Mouse (Mus musculus) hindbrain, postnatal 0 days (tissue): ENCODE data around the gene Mest. TPM values are rescaled to one million over a fixed set of nuclear protein-coding genes. Genes with fewer than 3 reads are reported as not detected.
A peak's percentile ranks its signal among the peaks of the same experiment; 100 is the strongest.

Source experiments
- ATAC-seq: fragments of 200-750 bp; cut with Nextera tagmentation; 2 replicates; pipeline ENCODE4 v1.8.0; 2017; ENCODE audit warnings: mild to moderate bottlenecking, moderate TSS enrichment, moderate library complexity
- DNase-seq: peaks from one replicate; pipeline ENCODE4 v3.0.0-alpha.2; 2015; ENCODE audit warnings: low spot score
- H3K27ac ChIP-seq: fragments of 300-500 bp; sonication (generic); 2 replicates; pipeline ENCODE4 v1.5.1; 2014; ENCODE audit warnings: mild to moderate bottlenecking
- H3K27me3 ChIP-seq: fragments of 300-500 bp; sonication (generic); 2 replicates; pipeline ENCODE4 v1.6.1; 2014; ENCODE audit warnings: low read length, mixed read lengths; ENCODE audit not compliant: insufficient read depth
- H3K36me3 ChIP-seq: fragments of 300-500 bp; sonication (generic); 2 replicates; pipeline ENCODE4 v1.6.1; 2014; ENCODE audit warnings: low read length, mixed read lengths; ENCODE audit not compliant: insufficient read depth
- H3K4me1 ChIP-seq: fragments of 300-500 bp; sonication (generic); 2 replicates; pipeline ENCODE4 v1.6.1; 2014; ENCODE audit warnings: antibody characterized with exemption, low read length, mixed read lengths; ENCODE audit not compliant: insufficient read depth
- H3K4me2 ChIP-seq: fragments of 300-500 bp; sonication (generic); 2 replicates; pipeline ENCODE4 v1.6.1; 2014; ENCODE audit warnings: low read depth, mild to moderate bottlenecking, low read length, moderate library complexity, mixed read lengths
- H3K4me3 ChIP-seq: fragments of 300-500 bp; sonication (generic); 2 replicates; pipeline ENCODE4 v1.5.1; 2014; ENCODE audit warnings: low read length
- H3K9ac ChIP-seq: fragments of 300-500 bp; sonication (generic); replicated peaks from 2 replicates; pipeline ENCODE4 v1.6.1; 2014; ENCODE audit warnings: mild to moderate bottlenecking, low read length, moderate library complexity, mixed read lengths
- H3K9me3 ChIP-seq: fragments of 300-500 bp; sonication (generic); 2 replicates; pipeline ENCODE4 v1.6.1; 2016; ENCODE audit warnings: low read length, mixed read lengths
- CTCF ChIP-seq: IDR thresholded peaks from 2 replicates; pipeline ENCODE4 v1.5.1; 2016; ENCODE audit warnings: antibody characterized with exemption, control low read depth, low read depth
- WGBS: fragments of 180-500 bp; shearing (Covaris S2); extraction: QIAGEN DNeasy Blood & Tissue Kit; methylation state at CpG from one replicate; pipeline ENCODE4 v1.1.7; 2014; 5-methylcytosine and 5-hydroxymethylcytosine counted together
- polyA plus RNA-seq: library from polyadenylated mRNA; unstranded; fragments of >200 nt; fragmentation: Nextera tagmentation; extraction: Ambion mirVana; gene quantifications from 2 replicates; pipeline ENCODE4 v1.2.1, GENCODE M21; 2015
- total RNA-seq: library from RNA; depleted of rRNA; stranded (reverse); fragments of >200 nt; gene quantifications from 2 replicates; pipeline ENCODE4 v1.2.3, GENCODE M21; 2014

Mest gene
- total and polyA plus RNA-seq, 2 experiments from 2014 or later: 154 to 237 TPM

DNA sequence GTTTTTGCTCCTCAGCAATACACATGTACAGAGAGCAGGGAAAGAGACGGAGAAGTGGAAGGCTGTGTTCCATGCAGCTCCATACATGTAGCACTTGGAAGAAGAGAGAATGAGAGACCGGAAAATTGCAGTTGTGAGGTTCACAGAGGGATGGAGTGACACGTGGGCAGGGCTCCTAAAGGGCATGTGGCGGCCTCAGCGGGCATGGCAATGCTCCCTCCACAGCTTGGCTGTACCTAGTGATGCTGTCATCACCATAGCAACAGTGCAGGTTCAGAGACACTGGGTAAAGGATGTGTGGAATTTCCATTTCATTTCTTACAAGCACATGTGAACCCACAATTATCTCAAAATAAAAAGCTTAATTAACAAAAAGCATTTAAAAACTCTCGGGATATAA, 44.9 kb upstream of the Mest start:
- TF ChIP-seq CTCF: no peak
- no peak overlapping the region for H3K9ac ChIP-seq
- no peaks in the 10 kb centered on the region for H3K36me3 ChIP-seq
- peaks cover 28% of the 10 kb centered on the region for H3K4me1 ChIP-seq
- H3K4me3 ChIP-seq: no peak overlapping the region
- H3K27ac ChIP-seq: peak overlapping the region; percentile 67
- peak; percentile 82 for ATAC-seq
- no peak overlapping the region for H3K4me2 ChIP-seq
- peak; percentile 74 for DNase-seq
- 26% methylated on average over 6 of the region's 6 CpGs for WGBS
- H3K27me3 ChIP-seq: no peaks in the 10 kb centered on the region
- no peaks in the 10 kb centered on the region for H3K9me3 ChIP-seq

DNA sequence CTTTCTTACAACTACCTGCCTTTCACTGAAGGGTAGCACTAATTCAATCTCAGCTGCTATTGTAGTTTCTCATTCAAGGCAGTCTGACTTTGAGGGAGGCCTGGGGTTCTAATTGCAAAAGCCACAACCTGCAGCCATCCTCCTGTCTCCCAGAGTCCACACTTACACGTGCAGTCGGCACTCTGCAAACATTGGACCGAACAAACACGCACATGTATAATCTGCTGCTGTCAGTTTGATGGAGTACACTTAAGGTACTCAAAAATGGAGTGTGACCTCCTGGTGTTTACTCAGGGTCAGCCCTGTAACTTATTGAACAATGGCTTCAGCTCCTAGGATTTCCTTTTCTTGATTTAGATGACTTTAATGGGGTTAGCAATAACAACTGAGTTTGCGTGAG, 43.8 kb upstream of the Mest start:
- WGBS: 64% methylated on average over 5 of the region's 5 CpGs
- Histone ChIP-seq H3K4me2 (no peak overlapping the region), H3K4me3 (no peak overlapping the region), H3K36me3 (no peaks in the 10 kb centered on the region), H3K9me3 (no peaks in the 10 kb centered on the region), H3K4me1 (peaks cover 21% of the 10 kb centered on the region), H3K27me3 (no peaks in the 10 kb centered on the region), H3K27ac (no peak overlapping the region), H3K9ac (no peak overlapping the region)
- TF ChIP-seq CTCF: no peak
- DNase-seq: no peak
- no peak for ATAC-seq

DNA sequence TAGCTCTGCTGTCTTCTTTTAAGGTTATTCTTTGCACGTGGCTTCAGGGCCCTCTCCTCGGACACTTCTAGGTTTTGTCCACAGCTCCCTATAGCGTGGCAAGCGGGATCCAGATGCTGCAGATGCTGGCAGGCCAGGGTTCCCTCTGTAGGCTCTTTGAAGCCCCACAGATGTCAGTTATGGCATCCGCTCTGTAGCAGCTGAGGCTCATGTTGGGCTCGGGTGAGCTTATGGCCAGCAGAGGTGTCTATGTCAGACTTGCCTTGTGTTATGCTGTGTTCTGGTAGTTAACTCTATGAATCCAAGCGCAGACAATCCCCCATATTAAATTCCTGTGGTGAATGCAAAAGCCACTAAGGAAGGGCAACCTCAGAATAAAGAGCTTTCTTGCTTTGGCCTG, 42.9 kb upstream of the Mest start:
- 83% methylated on average over 7 of the region's 7 CpGs for WGBS
- TF ChIP-seq CTCF: no peak
- Histone ChIP-seq H3K36me3 (no peaks in the 10 kb centered on the region), H3K4me3 (no peak overlapping the region), H3K9ac (no peak overlapping the region), H3K27me3 (no peaks in the 10 kb centered on the region), H3K9me3 (no peaks in the 10 kb centered on the region), H3K4me1 (peaks cover 13% of the 10 kb centered on the region), H3K27ac (no peak overlapping the region), H3K4me2 (no peak overlapping the region)
- no peak for DNase-seq
- ATAC-seq: no peak

DNA sequence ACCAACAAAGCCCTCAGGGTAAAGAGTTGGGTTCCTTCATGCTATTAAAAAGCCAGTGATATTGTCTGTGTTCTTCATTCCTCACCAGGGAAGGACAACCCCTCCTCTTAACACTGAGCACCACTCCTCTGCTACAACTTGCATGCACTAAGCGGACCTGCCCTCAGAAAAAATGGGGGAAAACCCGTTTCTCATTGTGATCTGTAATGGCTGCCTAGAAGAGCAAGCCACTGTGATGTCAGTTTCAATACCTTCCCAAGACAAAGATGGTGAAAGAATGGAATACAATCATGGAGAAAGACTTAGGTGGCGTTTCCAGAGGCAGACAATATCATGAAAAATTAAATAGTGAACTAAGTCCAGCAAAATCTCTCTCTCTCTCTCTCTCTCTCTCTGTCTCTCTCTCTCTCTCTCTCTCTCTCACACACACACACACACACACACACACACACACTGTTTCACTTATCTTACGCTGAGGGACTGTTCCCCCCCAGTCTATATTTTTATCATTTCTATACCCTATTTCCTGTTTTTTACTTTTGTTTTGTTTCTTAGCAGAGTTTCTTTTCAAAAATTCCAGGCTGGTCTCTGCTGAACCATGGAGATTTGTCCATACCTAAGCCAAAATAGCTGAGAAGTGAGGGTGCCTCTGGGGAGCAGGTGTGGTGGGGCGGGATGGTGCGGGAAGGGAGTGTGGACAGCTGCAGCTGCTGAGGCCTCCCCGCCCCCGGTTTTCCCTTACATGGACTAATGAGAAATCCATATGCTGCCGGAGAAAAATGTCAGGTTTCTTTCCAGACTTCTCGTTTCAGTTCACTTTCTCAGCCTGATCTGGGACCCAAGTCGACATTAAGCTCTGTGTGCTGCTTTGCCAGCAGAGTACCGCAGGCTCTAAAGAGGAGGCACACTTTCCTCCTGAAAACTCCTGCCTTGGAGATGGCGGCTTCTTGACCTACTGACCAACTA, 41.1 kb upstream of the Mest start:
- no peak overlapping the region for H3K4me2 ChIP-seq

DNA sequence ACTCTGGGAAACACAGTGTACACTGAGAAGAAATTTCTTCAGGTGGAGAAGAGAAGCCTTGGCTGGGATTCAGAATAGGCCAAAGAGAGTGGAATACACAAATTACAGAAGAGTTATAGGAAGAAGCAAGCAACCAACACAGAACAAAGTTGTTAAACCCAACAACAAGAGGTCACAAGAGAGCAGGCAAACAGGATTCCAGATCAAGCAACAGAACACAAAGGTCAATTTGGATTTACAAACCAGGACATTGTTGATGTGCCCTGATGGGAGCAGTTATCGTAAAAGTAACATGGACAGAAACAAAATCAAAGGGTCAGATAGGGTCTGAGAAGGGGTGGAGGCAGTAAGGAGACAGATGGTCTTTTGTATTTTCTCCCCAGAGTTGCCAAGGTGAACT, 38.8 kb upstream of the Mest start:
- Histone ChIP-seq H3K4me3 (no peak overlapping the region), H3K27me3 (no peaks in the 10 kb centered on the region), H3K9ac (no peak overlapping the region), H3K27ac (no peak overlapping the region), H3K9me3 (no peaks in the 10 kb centered on the region), H3K4me2 (no peak overlapping the region), H3K36me3 (no peaks in the 10 kb centered on the region), H3K4me1 (no peaks in the 10 kb centered on the region)
- TF ChIP-seq CTCF: no peak
- no peak for ATAC-seq
- DNase-seq: no peak
- WGBS: 90% methylated on average over 1 of the region's 1 CpGs

More for the DNA sequence above, 41.1 kb upstream of the Mest start:
- 50% methylated on average over 13 of the region's 13 CpGs for WGBS
- H3K36me3 ChIP-seq: no peaks in the 10 kb centered on the region
- H3K9ac ChIP-seq: no peak overlapping the region
- H3K4me3 ChIP-seq: no peak overlapping the region
- no peaks in the 10 kb centered on the region for H3K27me3 ChIP-seq
- no peak for TF ChIP-seq CTCF
- ATAC-seq (no peak), DNase-seq (no peak)
- H3K9me3 ChIP-seq: no peaks in the 10 kb centered on the region
- peaks cover 8% of the 10 kb centered on the region for H3K4me1 ChIP-seq
- 0 out of 2 replicates have a peak overlapping the region, but pooled peaks have one; percentile 29 for H3K27ac ChIP-seq

DNA sequence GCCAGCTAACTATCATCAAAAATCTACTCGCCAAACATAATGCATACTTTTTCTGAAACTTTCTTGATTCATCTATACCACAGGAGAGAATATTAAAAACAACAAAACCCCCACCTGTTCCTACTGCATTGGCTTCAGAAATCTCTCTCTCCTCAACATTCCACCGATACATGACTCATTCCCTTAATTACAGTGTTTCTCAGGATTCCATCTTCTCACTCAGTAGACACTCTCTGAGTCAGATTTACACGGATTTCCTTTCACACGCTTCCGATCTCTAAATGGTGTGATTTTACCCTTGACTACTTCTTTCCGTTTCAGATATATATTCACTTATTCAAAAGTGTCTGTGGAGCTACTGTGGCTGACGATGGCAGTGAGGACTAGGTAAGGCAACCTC, 36.1 kb upstream of the Mest start:
- Histone ChIP-seq H3K27ac (no peak overlapping the region), H3K9ac (no peak overlapping the region), H3K4me1 (no peaks in the 10 kb centered on the region), H3K9me3 (no peaks in the 10 kb centered on the region), H3K36me3 (no peaks in the 10 kb centered on the region), H3K4me2 (no peak overlapping the region), H3K4me3 (no peak overlapping the region), H3K27me3 (no peaks in the 10 kb centered on the region)
- 93% methylated on average over 7 of the region's 7 CpGs for WGBS
- DNase-seq: no peak
- TF ChIP-seq CTCF: no peak
- no peak for ATAC-seq

DNA sequence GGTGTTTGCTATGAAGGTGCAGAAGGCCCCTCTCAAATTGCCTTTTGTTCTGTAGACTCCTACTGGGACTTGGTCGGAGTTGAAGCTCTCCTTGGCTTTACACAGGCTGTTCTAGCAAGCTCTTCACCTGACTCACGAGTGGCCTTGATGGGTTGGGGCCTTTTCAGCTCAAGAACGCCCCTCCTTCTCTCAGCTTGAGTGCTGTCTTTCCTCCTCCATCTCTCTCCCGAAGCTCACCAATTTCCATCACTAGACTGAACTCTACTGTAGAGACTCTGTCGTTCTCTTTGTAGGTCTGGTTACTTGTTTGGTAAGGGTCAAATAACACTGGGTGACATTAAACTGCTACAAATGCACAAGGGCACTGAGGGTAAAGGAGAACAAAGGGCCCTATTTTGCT, 30.5 kb upstream of the Mest start:
- peak overlapping the region; percentile 57 for H3K4me3 ChIP-seq
- no peaks in the 10 kb centered on the region for H3K27me3 ChIP-seq
- peak overlapping the region; percentile 93 for H3K27ac ChIP-seq
- H3K4me2 ChIP-seq: peak overlapping the region; percentile 70
- H3K9ac ChIP-seq: peak overlapping the region; percentile 58
- TF ChIP-seq CTCF: no peak
- H3K4me1 ChIP-seq: peaks cover 15% of the 10 kb centered on the region
- WGBS: 66% methylated on average over 5 of the region's 5 CpGs
- DNase-seq (no peak), ATAC-seq (no peak)
- no peaks in the 10 kb centered on the region for H3K36me3 ChIP-seq
- no peaks in the 10 kb centered on the region for H3K9me3 ChIP-seq
